Mouse (Mus musculus) T-helper 17 cell (primary cell): ENCODE measurements at regions not wholly inside any gene's neighbourhood (a gene's known extent, or its start where the extent isn't known, plus 50 kb on each side); places are given as distances from the start of the nearest gene placed in this dataset.

Source experiments
- in situ Hi-C, 2 experiments: fragments of 300-600 bp; cut with MboI, MseI; formaldehyde crosslinking; loops; 1 replicate in 1 of 2; 2 replicates in 1 of 2; pipeline ENCODE4 v1.15.1; 2025; ENCODE audit warnings: high pct_unique_total_duplicates in 2 of 2

DNA sequence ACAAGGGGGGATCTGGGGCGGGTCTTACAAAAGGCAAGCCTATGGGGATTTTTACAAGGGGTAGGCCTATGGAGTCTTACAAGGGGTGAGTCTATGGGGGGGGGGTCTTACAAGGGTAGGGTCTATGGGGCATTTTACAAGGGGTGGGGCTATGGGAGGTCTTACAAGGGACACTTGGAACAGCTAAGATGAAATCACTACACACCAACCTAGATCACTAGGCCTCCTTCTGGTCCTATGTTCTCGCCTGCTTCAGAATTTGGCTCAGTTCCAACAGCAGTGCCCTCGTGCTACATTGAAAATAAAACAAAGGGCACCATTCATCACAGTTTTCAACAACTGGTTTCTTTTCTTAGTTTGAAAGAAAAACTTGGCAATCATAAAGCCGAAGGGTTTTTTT, 110.7 kb upstream of the 1700066M21Rik start:
- in situ Hi-C loops = no loop called here

DNA sequence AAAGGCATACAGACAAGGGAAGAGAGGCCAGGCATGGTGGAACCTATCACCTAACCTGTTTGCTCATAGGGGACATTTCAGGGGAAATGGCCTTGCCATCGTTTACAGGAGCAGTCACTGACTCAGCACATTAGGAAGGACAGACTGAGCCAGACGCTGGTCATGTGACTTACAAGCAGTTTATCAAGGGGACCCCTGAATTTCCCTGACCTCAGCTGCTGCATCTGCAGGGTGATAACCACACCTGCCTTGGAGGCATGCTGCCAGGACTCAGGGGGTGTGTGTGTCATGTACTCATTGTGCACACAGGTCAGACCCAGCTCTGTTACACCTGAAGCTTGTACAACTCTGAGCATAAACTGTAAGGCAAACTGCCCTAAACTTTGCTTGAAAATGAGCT, 109.6 kb upstream of the 1700066M21Rik start:
- in situ Hi-C loops = no loop called here

DNA sequence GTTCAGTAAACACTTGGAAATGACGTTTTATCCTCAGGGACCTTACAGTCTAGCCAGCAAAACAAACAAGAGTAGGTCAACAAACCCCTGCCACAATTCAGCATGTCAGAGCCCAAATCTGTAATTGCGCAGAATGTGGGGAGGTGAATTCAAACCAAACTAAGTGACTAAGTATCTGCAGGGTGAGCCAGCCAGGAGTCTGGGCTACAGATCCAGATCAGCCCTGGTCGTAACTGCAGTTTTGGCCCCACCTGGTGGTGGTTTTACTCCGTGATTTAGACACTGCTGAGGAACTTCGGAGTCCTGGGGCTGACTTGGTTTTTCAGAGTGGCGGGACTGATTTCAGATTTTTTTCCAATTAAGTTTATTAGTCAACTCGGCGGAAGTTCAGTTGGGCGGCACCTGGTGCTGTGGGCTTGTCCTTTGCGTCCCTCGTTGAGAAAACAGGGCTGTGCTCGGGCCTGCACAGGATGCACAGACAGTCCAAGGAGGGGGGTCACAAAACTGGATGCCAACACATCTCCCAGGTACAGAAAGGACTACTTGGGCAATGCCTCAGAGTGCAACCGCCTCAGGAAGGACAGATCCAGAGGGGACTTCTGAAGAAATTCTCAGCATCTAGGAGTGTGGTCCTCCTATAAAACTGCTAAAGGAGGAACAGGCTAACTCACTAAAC, 107.6 kb upstream of the 1700066M21Rik start:
- in situ Hi-C loops = no loop called here

DNA sequence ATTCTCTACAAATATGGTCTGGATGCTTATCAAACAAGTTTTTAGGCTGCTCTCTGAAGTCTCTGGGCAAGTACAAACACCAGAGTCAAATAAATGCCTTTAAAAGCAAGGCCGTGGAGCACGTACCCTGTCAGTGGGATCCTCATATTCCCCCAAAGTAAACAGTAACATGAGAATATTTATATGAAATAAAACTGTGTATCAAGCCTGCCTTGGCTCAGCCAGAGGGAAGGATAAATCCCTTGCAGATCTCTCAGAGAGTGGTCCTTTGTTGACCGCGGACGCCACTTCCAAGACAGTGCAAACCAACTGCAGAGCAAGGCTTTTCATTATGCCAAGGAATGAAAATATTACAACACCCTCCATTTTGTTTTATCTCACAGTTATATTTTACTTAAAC, 104.8 kb upstream of the 1700066M21Rik start:
- in situ Hi-C loops = no loop called here

DNA sequence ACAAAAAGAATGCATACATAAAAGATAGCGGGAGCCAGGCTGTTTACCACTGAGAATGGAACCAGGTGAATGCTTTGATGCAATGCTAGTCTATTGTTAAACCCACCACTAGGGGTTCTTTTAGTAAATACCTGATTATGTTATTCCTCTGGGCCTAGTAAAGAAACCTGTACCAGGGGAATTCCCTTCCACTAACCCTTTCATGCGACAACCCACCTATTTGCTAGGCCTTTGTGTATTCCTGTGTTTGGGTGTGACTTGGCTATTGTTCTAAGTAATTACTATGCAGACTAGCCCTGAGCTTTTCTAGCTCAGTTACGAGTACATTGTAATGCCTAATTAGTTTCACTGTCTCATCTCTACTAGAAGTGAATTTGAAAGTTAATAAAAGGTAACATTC, 95.9 kb upstream of the 1700066M21Rik start:
- in situ Hi-C loops = no loop called here

DNA sequence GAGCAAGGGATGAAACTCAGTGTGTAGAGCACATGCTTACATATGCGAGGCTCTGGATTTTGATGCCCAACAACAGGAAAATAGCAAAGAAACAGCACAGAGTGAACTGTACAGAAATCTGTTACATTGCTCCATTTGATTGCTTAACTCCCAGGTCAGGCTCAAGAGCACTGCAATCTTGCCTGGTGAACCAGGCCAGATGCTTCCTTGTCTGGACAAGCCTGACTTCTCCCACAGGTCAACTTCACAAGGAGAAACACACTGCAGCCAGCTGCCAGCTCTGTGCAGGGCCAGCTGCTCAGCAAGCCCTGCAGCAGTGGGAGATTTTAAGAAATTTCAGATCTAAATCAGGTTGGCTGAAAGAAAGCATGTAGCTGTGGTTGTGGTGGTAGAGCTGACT, 81.2 kb upstream of the 1700066M21Rik start:
- in situ Hi-C loops = no loop called here

DNA sequence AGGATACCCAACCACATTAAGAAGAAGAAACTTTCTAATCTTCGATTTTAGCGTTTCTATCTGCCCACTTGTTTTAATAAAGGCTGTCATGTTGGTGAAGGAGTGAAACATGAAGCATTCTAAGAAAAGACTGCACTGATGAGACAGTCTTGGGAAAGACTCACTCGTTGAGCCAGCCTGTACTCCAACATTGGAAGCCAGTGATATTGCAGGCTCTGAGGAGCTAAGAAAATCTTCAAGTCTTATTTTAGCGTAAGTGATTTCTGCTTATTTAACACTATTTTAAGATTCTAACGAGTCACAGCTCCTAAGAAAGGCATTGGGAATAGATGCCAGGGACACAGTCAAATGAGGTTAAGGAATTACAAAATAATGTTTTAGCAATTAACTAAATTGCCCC, 78.9 kb upstream of the 1700066M21Rik start:
- in situ Hi-C loops = no loop called here

DNA sequence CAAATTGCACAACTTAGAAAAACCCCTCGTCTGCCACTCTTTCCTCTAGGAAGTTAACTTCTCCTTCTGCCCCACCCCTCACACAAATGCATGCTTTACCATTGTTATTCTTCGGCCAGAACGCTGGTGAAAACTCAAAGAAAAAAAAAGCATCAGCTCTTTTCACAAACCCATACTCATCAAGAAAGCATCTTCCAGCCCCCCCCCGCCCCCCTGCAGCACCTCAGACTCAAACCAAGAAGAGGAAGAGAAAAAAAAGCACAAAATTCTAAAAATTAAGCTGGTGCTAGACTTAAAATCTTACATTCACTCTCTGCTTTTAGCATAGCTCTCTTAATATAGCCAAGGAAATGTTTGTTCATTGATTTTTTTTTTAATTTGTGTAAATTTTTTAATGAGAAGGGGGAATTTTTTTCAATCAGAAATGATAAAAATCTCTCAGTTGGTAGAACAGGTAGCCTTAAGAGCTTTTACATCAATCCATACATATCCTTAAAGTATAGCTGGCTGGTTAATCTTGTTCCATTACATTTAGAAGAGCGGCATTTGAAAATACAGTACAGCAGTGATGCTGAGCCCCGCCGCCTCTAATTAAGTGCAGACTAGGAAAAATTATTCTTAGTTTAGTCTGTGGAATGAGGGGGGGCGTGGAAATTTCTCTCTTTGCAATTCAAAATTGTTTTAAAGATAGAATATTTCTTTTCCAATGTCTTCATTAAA, 76.0 kb upstream of the 1700066M21Rik start:
- in situ Hi-C loops = no loop called here

DNA sequence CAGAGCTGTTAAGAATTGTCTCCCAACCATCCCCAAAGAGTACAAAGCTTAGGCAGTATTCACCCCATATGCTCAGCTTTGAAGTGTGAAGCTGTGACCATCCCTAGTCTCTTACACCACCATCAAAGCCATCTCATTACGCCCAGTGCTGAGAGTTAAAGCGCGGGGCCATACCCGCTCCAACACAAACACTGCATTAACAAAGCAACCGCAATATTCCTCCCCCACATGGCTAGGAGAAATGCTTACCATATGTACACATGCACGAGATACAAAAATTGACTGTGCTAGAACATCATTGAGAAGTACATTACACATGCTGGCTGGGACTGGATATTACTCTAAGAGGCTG, 75.5 kb upstream of the 1700066M21Rik start:
- in situ Hi-C loops = no loop called here

DNA sequence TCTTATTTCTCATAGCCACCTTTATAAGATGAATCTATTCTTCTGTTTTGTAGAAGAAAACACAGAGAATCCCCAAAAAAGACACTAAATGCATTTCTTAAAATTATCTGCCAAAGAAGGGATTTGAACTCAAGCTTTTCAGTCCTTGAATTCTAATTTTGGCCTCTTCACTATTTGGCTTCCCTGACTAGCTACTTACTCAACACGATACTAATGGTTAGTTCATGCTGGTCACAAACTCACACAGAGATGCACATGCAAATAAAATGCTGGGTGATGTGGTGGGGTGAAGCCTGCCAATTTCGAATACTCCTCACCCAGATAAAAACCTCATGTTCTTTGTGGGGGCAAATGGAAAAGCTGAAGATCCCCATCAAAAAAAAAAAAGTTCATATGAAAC, 72.7 kb upstream of the 1700066M21Rik start:
- in situ Hi-C loops = no loop called here

DNA sequence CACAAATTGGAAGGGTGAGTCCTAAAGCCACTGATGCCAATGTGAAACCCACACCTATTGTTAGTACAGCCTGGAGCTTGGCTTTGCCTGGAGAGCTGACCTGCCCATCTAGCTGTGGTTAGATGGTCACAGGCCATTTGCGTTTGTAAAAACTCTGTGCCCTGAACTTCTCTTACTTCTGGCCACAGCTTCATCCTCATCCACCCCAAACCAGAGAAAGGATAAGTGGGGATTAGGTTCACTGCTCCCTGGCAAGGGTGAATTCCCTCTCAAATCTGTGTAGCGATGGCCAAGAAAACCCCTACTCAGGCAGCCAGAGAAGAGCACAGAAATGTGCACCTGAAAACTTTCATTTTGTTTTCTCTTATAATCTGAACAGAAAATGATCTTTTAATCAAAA, 54.9 kb upstream of the 1700066M21Rik start:
- in situ Hi-C loops = no loop called here

DNA sequence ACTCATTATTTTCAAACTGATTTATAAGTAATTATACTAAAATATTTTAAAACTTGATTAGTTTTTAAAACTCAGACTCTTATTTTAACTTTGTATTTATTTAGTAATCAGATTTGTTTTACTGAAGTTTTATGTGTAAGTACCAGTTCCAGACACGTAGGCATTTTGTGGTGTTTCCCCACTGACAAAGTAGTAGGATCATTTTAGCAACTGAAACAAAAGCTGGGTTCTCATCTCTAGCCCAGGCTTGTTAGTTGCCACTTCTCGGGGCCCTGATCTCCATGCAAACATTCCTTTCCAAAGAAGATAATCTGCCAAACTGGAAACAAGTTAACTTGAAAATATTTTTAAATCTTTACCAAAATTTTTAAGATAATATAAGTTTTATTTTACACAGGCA, 54.3 kb upstream of the 1700066M21Rik start:
- in situ Hi-C loops = no loop called here

DNA sequence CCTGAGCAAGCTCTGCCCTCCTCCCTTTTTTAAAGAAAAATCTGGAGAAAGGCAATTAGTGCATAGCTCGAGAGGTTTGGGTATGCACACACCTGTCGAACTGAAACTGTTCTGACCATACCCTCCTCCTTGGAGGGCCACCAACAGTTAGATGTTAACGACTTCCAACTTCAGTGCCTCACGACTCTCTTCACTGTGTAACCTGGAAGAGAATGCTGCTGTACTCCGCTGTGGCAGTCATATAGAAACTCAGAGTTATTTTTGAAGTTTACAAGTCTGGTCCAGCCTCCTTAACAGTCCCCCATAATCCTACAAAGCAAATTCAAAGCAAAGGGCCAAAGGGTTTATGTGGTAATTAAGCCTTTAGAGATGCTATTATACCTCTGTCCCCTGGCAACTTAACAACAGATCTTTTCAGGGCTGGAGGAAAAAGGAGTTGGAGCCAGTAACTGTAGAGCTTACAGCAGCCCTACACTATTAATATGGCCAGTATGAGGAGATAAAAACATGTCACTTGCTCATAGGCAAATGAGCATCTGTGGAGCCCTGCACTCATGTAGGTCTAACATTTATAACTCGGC, 51.7 kb upstream of the 1700066M21Rik start:
- in situ Hi-C loops = no loop called here
